Mouse (Mus musculus) neural tube, embryonic 15.5 days (tissue): ENCODE measurements around the gene Ppm1j. TPM values are rescaled to one million over a fixed set of nuclear protein-coding genes. Genes with fewer than 3 reads are reported as not detected.
"Not testable (repeated sequence)": the region's sequence is repeated elsewhere in the genome, so short reads cannot be mapped to it uniquely, and the experiment has no call there.

Experiments used
- ATAC-seq: fragments of 200-750 bp; cut with Nextera tagmentation; 2 replicates; pipeline ENCODE4 v1.8.0; 2017; ENCODE audit warnings: mild to moderate bottlenecking, moderate TSS enrichment, moderate library complexity; ENCODE audit not compliant: low FRiP score
- H3K27ac ChIP-seq: fragments of 300-500 bp; sonication (generic); replicated peaks from 2 replicates; pipeline ENCODE4 v1.5.1; 2015; ENCODE audit warnings: mild to moderate bottlenecking, inconsistent platforms
- H3K27me3 ChIP-seq: fragments of 300-500 bp; sonication (generic); replicated peaks from 2 replicates; pipeline ENCODE4 v1.6.1; 2015; ENCODE audit warnings: inconsistent platforms
- H3K36me3 ChIP-seq: fragments of 300-500 bp; sonication (generic); 2 replicates; pipeline ENCODE4 v1.6.1; 2015; ENCODE audit warnings: inconsistent platforms
- H3K4me1 ChIP-seq: fragments of 300-500 bp; sonication (generic); 2 replicates; pipeline ENCODE4 v1.6.1; 2015; ENCODE audit warnings: inconsistent platforms
- H3K4me2 ChIP-seq: fragments of 300-500 bp; sonication (generic); 2 replicates; pipeline ENCODE4 v1.6.1; 2015; ENCODE audit warnings: inconsistent platforms, mild to moderate bottlenecking, moderate library complexity
- H3K4me3 ChIP-seq: fragments of 300-500 bp; sonication (generic); replicated peaks from 2 replicates; pipeline ENCODE4 v1.5.1; 2015; ENCODE audit warnings: mild to moderate bottlenecking, inconsistent platforms
- H3K9ac ChIP-seq: fragments of 300-500 bp; sonication (generic); replicated peaks from 2 replicates; pipeline ENCODE4 v1.6.1; 2015; ENCODE audit warnings: mild to moderate bottlenecking, inconsistent platforms
- H3K9me3 ChIP-seq: fragments of 300-500 bp; sonication (generic); replicated peaks from 2 replicates; pipeline ENCODE4 v1.6.1; 2016; ENCODE audit warnings: inconsistent platforms
- WGBS: fragments of 180-500 bp; shearing (Covaris S2); methylation state at CpG from one replicate; pipeline ENCODE4 v1.1.7; 2015; ENCODE audit warnings: mixed read lengths; 5-methylcytosine and 5-hydroxymethylcytosine counted together
- polyA plus RNA-seq: library from polyadenylated mRNA; unstranded; fragments of >200 nt; fragmentation: Nextera tagmentation; extraction: Ambion mirVana; gene quantifications from 2 replicates; pipeline ENCODE4 v1.2.1, GENCODE M21; 2015

Ppm1j gene
- polyA plus RNA-seq, 1 experiment from 2014 or later = 2.3 TPM

- H3K27ac ChIP-seq = peak overlapping the region; percentile 63
- H3K36me3 ChIP-seq = peaks cover 13% of the 10 kb centered on the region; the same call in 1 of the 2 replicates
- no peak overlapping the region for H3K4me3 ChIP-seq
- H3K4me2 ChIP-seq = no peak overlapping the region
- WGBS = 46% methylated on average over 12 of the region's 12 CpGs
- ATAC-seq = no peak
- no peak overlapping the region for H3K9ac ChIP-seq
- 0 out of 2 replicates have a peak, but pooled peaks cover 1% of the 10 kb centered on the region for H3K27me3 ChIP-seq
- H3K4me1 ChIP-seq = peaks cover 46% of the 10 kb centered on the region
- no peaks in the 10 kb centered on the region for H3K9me3 ChIP-seq
Observed at GRCm38 (mm10) chr3:104794953-104795470, 14.2 kb downstream of the Ppm1j start.

GRCm38 (mm10) chr3:104795661-104796340, 14.9 kb downstream of the Ppm1j start:
- H3K4me3 ChIP-seq = no peak overlapping the region
- peaks cover 21% of the 10 kb centered on the region; the same call in 1 of the 2 replicates for H3K36me3 ChIP-seq
- no peak overlapping the region for H3K9ac ChIP-seq
- no peaks in the 10 kb centered on the region for H3K9me3 ChIP-seq
- 64% methylated on average over 15 of the region's 15 CpGs for WGBS
- peaks cover 46% of the 10 kb centered on the region for H3K4me1 ChIP-seq
- no peak overlapping the region for H3K4me2 ChIP-seq
- no peaks in the 10 kb centered on the region for H3K27me3 ChIP-seq
- no peak for ATAC-seq
- peak overlapping the region; percentile 33; the same call in 1 of the 2 replicates for H3K27ac ChIP-seq

- Histone ChIP-seq H3K9ac (no peak overlapping the region), H3K36me3 (peaks cover 26% of the 10 kb centered on the region; the same call in 1 of the 2 replicates), H3K9me3 (no peaks in the 10 kb centered on the region), H3K27ac (no peak overlapping the region), H3K4me3 (no peak overlapping the region), H3K4me2 (no peak overlapping the region), H3K27me3 (no peaks in the 10 kb centered on the region), H3K4me1 (peaks cover 39% of the 10 kb centered on the region)
- no peak for ATAC-seq
- WGBS = 87% methylated on average over 15 of the region's 15 CpGs
Observed at GRCm38 (mm10) chr3:104796430-104797082, 15.7 kb downstream of the Ppm1j start.

GRCm38 (mm10) chr3:104800681-104801080, 19.8 kb downstream of the Ppm1j start:
- no peak for ATAC-seq
- peaks cover 36% of the 10 kb centered on the region; the same call in 1 of the 2 replicates for H3K36me3 ChIP-seq
- H3K9ac ChIP-seq = no peak overlapping the region
- no peak overlapping the region for H3K4me3 ChIP-seq
- H3K27ac ChIP-seq = no peak overlapping the region
- no peaks in the 10 kb centered on the region for H3K27me3 ChIP-seq
- no peaks in the 10 kb centered on the region for H3K9me3 ChIP-seq
- WGBS = 97% methylated on average over 11 of the region's 11 CpGs
- H3K4me1 ChIP-seq = peaks cover 5% of the 10 kb centered on the region; the same call in 1 of the 2 replicates
- H3K4me2 ChIP-seq = no peak overlapping the region

- Histone ChIP-seq H3K27ac (no peak overlapping the region), H3K4me1 (no peaks in the 10 kb centered on the region), H3K4me3 (no peak overlapping the region), H3K27me3 (no peaks in the 10 kb centered on the region), H3K4me2 (no peak overlapping the region), H3K9me3 (no peaks in the 10 kb centered on the region), H3K36me3 (peaks cover 32% of the 10 kb centered on the region; the same call in 1 of the 2 replicates), H3K9ac (no peak overlapping the region)
- WGBS = 94% methylated on average over 6 of the region's 6 CpGs
- ATAC-seq = no peak
Observed at GRCm38 (mm10) chr3:104801481-104801880, 20.6 kb downstream of the Ppm1j start.

- no peak overlapping the region for H3K9ac ChIP-seq
- ATAC-seq = no peak
- H3K4me3 ChIP-seq = no peak overlapping the region
- H3K27me3 ChIP-seq = no peaks in the 10 kb centered on the region
- WGBS = 92% methylated on average over 10 of the region's 10 CpGs
- H3K36me3 ChIP-seq = peaks cover 28% of the 10 kb centered on the region; the same call in 1 of the 2 replicates
- H3K27ac ChIP-seq = no peak overlapping the region
- H3K9me3 ChIP-seq = no peaks in the 10 kb centered on the region
- H3K4me2 ChIP-seq = no peak overlapping the region
- no peaks in the 10 kb centered on the region for H3K4me1 ChIP-seq
Observed at GRCm38 (mm10) chr3:104804312-104804711, 23.5 kb downstream of the Ppm1j start.

GRCm38 (mm10) chr3:104805539-104805938, 24.7 kb downstream of the Ppm1j start:
- Histone ChIP-seq H3K27me3 (no peaks in the 10 kb centered on the region), H3K9ac (no peak overlapping the region), H3K36me3 (peaks cover 18% of the 10 kb centered on the region; the same call in 1 of the 2 replicates), H3K4me1 (no peaks in the 10 kb centered on the region), H3K9me3 (no peaks in the 10 kb centered on the region), H3K4me2 (no peak overlapping the region), H3K4me3 (no peak overlapping the region), H3K27ac (no peak overlapping the region)
- ATAC-seq = no peak
- WGBS = 84% methylated on average over 9 of the region's 9 CpGs

GRCm38 (mm10) chr3:104811752-104812151, 30.9 kb downstream of the Ppm1j start:
- Histone ChIP-seq H3K36me3 (no peaks in the 10 kb centered on the region), H3K9me3 (no peaks in the 10 kb centered on the region), H3K27me3 (no peaks in the 10 kb centered on the region), H3K4me2 (no peak overlapping the region), H3K4me1 (peaks cover 3% of the 10 kb centered on the region), H3K4me3 (no peak overlapping the region), H3K27ac (no peak overlapping the region), H3K9ac (no peak overlapping the region)
- WGBS = 38% methylated on average over 3 of the region's 3 CpGs
- no peak for ATAC-seq

GRCm38 (mm10) chr3:104812254-104812653, 31.4 kb downstream of the Ppm1j start:
- WGBS = 84% methylated on average over 4 of the region's 4 CpGs
- ATAC-seq = no peak
- Histone ChIP-seq H3K9me3 (no peaks in the 10 kb centered on the region), H3K36me3 (no peaks in the 10 kb centered on the region), H3K27me3 (no peaks in the 10 kb centered on the region), H3K9ac (no peak overlapping the region), H3K4me1 (peaks cover 8% of the 10 kb centered on the region), H3K27ac (no peak overlapping the region), H3K4me3 (no peak overlapping the region), H3K4me2 (no peak overlapping the region)

GRCm38 (mm10) chr3:104813227-104813626, 32.4 kb downstream of the Ppm1j start:
- H3K36me3 ChIP-seq, H3K4me2 ChIP-seq, H3K27me3 ChIP-seq, H3K9ac ChIP-seq, ATAC-seq, H3K4me3 ChIP-seq, H3K9me3 ChIP-seq, H3K27ac ChIP-seq: not testable (repeated sequence)
- H3K4me1 ChIP-seq = peaks cover 13% of the 10 kb centered on the region
- WGBS = 88% methylated on average over 7 of the region's 7 CpGs

GRCm38 (mm10) chr3:104814746-104815145, 33.9 kb downstream of the Ppm1j start:
- Histone ChIP-seq H3K27ac (no peak overlapping the region), H3K36me3 (no peaks in the 10 kb centered on the region), H3K9ac (no peak overlapping the region), H3K4me2 (no peak overlapping the region), H3K9me3 (no peaks in the 10 kb centered on the region), H3K4me1 (peaks cover 19% of the 10 kb centered on the region), H3K27me3 (no peaks in the 10 kb centered on the region), H3K4me3 (no peak overlapping the region)
- 96% methylated on average over 1 of the region's 1 CpGs for WGBS
- ATAC-seq = no peak

- Histone ChIP-seq H3K36me3 (no peaks in the 10 kb centered on the region), H3K27ac (no peak overlapping the region), H3K4me2 (no peak overlapping the region), H3K4me3 (no peak overlapping the region), H3K9ac (no peak overlapping the region), H3K9me3 (no peaks in the 10 kb centered on the region), H3K27me3 (no peaks in the 10 kb centered on the region), H3K4me1 (peaks cover 19% of the 10 kb centered on the region)
- no peak for ATAC-seq
- 81% methylated on average over 2 of the region's 2 CpGs for WGBS
Observed at GRCm38 (mm10) chr3:104815346-104815745, 34.5 kb downstream of the Ppm1j start.
